8 mouse cellular contexts compared by ENCODE assay signal in the genomic region with DNA sequence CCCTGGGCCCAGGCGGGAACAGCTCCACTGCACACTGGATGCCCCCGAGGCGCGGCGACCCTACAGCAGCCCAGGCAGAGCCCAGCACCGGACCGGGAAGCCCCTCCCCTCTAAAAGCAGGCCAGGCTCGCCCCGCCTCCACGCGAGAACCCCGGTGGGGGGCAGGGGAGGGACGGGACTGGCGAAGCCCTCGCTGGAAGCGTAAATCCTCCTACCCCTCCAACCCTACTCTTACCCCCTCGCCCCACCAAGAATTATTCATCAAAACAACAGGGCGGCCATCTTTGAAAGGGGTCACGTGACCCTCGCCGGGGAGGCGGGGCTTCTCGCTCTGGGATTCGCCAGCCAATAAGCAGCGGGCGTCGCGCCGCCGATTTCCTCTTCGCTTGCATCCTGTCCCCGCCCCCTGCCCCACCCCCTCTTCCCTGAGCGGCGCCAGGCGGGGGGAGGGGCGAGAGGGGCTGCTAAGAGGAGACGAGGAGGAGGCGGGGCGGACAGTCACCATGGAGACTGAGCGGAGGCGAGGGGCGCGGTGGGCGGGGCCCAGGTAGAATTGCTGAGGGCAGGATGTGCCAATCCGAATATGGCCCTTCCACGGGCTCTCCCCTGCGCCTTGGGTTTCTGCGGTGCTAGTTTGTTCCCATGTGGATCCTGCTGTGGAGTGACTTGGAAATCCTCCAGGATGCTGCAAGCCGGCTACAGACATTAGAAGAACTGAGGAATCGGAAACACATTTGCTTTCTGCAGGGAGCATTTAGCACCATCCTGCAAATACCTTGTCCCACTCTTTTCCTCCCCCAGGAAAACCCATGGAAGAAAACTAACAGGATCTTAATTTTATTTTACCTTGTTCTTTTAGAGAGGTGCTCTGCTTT. TPM values are rescaled to one million over a fixed set of nuclear protein-coding genes. Genes with fewer than 3 reads are reported as not detected.
DNase-seq lines count a peak whose midpoint lies in the region; ATAC-seq lines count a peak whose summit lies in the region.

A gene (minus strand): TSS at position 425 of the 875 bp plus-strand sequence.

- no peaks in the 10 kb centered on the region; the same call in 1 of the 2 replicates for H3K4me1 ChIP-seq in hindbrain, embryonic 11.5 days (replicated peaks; ENCODE audit: control insufficient read depth, insufficient read depth, low read length)

- H3K4me3 ChIP-seq in hindbrain, embryonic 11.5 days (ENCODE audit: low read depth, low read length), result peak within 1 kb of the TSS; percentile 95

- peak within 1 kb of the TSS; percentile 96 for H3K27ac ChIP-seq in hindbrain, embryonic 11.5 days (ENCODE audit: low read depth, low read length)

- peak; percentile 99 for DNase-seq in MN1 (ENCODE audit: low spot score)
- DNase-seq in cerebellum, adult 9-10 months, result peak; percentile 97
- DNase-seq in frontal cortex, adult 2 months (ENCODE audit: extremely low spot score in 1 of 2, low spot score in 1 of 2), result peak; percentile 95 to 98
- DNase-seq in hindbrain, embryonic 11.5 days (ENCODE audit: low spot score), result peak; percentile 100
- peak; percentile 96 to 99 for DNase-seq in layer of hippocampus, postnatal 10 days (ENCODE audit: low spot score in 2 of 2)
- peak; percentile 98 for DNase-seq in lung, postnatal 10 days
- peak; percentile 97 for DNase-seq in ovary, postnatal 36 days (ENCODE audit: low spot score)
- DNase-seq in thymus, postnatal 25 days, result peak; percentile 100

- 1% methylated on average over 42 of the region's 50 CpGs for WGBS in hindbrain, embryonic 11.5 days

- no peaks in the 10 kb centered on the region for H3K27me3 ChIP-seq in hindbrain, embryonic 11.5 days (ENCODE audit: control insufficient read depth, insufficient read depth, low read length)

- peak within 1 kb of the TSS; percentile 59 for H3K4me2 ChIP-seq in hindbrain, embryonic 11.5 days (replicated peaks; ENCODE audit: low read depth, low read length)

- no peaks in the 10 kb centered on the region for H3K36me3 ChIP-seq in hindbrain, embryonic 11.5 days (ENCODE audit: control insufficient read depth, insufficient read depth, low read length)

- ATAC-seq in hindbrain, embryonic 11.5 days (ENCODE audit: low FRiP score), result peak; percentile 96

- H3K9me3 ChIP-seq in hindbrain, embryonic 11.5 days (ENCODE audit: control insufficient read depth, low read length), result no peaks in the 10 kb centered on the region

- H3K9ac ChIP-seq in hindbrain, embryonic 11.5 days (ENCODE audit: low read depth, low read length), result peak within 1 kb of the TSS; percentile 94

RNA-seq across cellular contexts. Expression of the gene that starts here (rescaled TPM):
- polyA plus RNA-seq in frontal cortex, adult 2 months (2012; rRNA removed), result 95.4 and 101 TPM in 2 replicates
- 53.3 and 58.9 TPM in 2 replicates for polyA plus RNA-seq in hindbrain, embryonic 11.5 days (2014; fragmentation: Nextera tagmentation; extraction: Ambion mirVana)
- 100 to 1,000 TPM; 113 to 119 TPM for total RNA-seq in layer of hippocampus, postnatal 10 days (2021)

Comparison
In these comparisons a context has a peak if more than half of its experiments do, and no peak if none do; other contexts are left out.
1. Peak in every context shown above with its lines: DNase-seq, ATAC-seq, H3K4me3 ChIP-seq and H3K27ac ChIP-seq.